Mouse (Mus musculus) embryonic facial prominence, embryonic 13.5 days (tissue): ENCODE measurements at regions not wholly inside any gene's neighbourhood (a gene's known extent, or its start where the extent isn't known, plus 50 kb on each side); places are given as distances from the start of the nearest gene placed in this dataset.

Experiments
- ATAC-seq: fragments of 200-750 bp; cut with Nextera tagmentation; 2 replicates; pipeline ENCODE4 v1.8.0; 2017; ENCODE audit warnings: low read depth; ENCODE audit not compliant: insufficient number of reproducible peaks, insufficient read depth, low FRiP score, low TSS enrichment
- H3K27ac ChIP-seq: fragments of 300-500 bp; sonication (generic); 2 replicates; pipeline ENCODE4 v1.5.1; 2015; ENCODE audit warnings: moderate library complexity, mild to moderate bottlenecking, inconsistent platforms
- H3K27me3 ChIP-seq: fragments of 300-500 bp; sonication (generic); 2 replicates; pipeline ENCODE4 v1.6.1; 2015; ENCODE audit warnings: mild to moderate bottlenecking, inconsistent platforms
- H3K36me3 ChIP-seq: fragments of 300-500 bp; sonication (generic); 2 replicates; pipeline ENCODE4 v1.6.1; 2015; ENCODE audit warnings: mild to moderate bottlenecking, inconsistent platforms
- H3K4me1 ChIP-seq: fragments of 300-500 bp; sonication (generic); 2 replicates; pipeline ENCODE4 v1.6.1; 2015; ENCODE audit warnings: inconsistent platforms
- H3K4me2 ChIP-seq: fragments of 300-500 bp; sonication (generic); 2 replicates; pipeline ENCODE4 v1.6.1; 2015; ENCODE audit warnings: moderate library complexity, mild to moderate bottlenecking, inconsistent platforms
- H3K4me3 ChIP-seq: fragments of 300-500 bp; sonication (generic); 2 replicates; pipeline ENCODE4 v1.5.1; 2015; ENCODE audit warnings: mild to moderate bottlenecking, inconsistent platforms
- H3K9ac ChIP-seq: fragments of 300-500 bp; sonication (generic); 2 replicates; pipeline ENCODE4 v1.6.1; 2015; ENCODE audit warnings: mild to moderate bottlenecking, inconsistent platforms
- H3K9me3 ChIP-seq: fragments of 300-500 bp; sonication (generic); 2 replicates; pipeline ENCODE4 v1.6.1; 2016; ENCODE audit warnings: inconsistent platforms
- WGBS: fragments of 180-500 bp; shearing (Covaris S2); methylation state at CpG from one replicate; pipeline ENCODE4 v1.1.7; 2015; ENCODE audit warnings: mixed read lengths; 5-methylcytosine and 5-hydroxymethylcytosine counted together

DNA sequence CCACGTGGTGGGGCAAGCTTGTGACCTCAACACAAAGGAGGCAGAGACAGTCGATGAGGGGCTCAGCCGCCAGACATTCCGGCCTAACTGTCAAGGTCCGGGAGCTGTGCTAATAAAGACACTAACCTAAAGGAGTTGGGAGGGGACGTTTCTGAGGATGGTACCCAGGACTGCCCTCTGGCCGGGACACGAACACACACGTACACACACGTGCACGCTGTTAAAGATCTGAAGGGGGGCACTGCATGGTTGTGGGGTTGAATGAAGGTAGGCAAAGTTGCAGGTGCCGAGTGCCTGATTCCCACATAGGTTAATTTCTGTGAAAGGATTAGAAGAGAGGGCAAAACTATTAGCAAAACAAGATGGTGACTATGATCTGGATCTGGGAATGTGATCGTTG, 65.4 kb upstream of the Mitf start:
- no peak for ATAC-seq
- H3K27ac ChIP-seq: no peak overlapping the region
- peaks cover 7% of the 10 kb centered on the region for H3K4me1 ChIP-seq
- H3K27me3 ChIP-seq: peaks cover 13% of the 10 kb centered on the region; the same call in 1 of the 2 replicates
- H3K4me2 ChIP-seq: no peak overlapping the region
- H3K36me3 ChIP-seq: no peaks in the 10 kb centered on the region
- no peak overlapping the region for H3K4me3 ChIP-seq
- WGBS: 49% methylated on average over 13 of the region's 13 CpGs
- H3K9ac ChIP-seq: no peak overlapping the region
- no peaks in the 10 kb centered on the region for H3K9me3 ChIP-seq

GRCm38 (mm10) chr6:97740851-97741201, 66.0 kb upstream of the Mitf start:
- no peak for ATAC-seq
- Histone ChIP-seq H3K36me3 (no peaks in the 10 kb centered on the region), H3K4me3 (no peak overlapping the region), H3K4me2 (peak overlapping the region; percentile 43), H3K4me1 (peaks cover 7% of the 10 kb centered on the region), H3K9ac (0 out of 2 replicates have a peak overlapping the region, but pooled peaks have one; percentile 41), H3K27me3 (peaks cover 13% of the 10 kb centered on the region; the same call in 1 of the 2 replicates), H3K9me3 (no peaks in the 10 kb centered on the region), H3K27ac (no peak overlapping the region)
- 19% methylated on average over 11 of the region's 11 CpGs for WGBS

- no peak overlapping the region for H3K4me3 ChIP-seq
- peak overlapping the region; percentile 43 for H3K4me2 ChIP-seq
- no peak overlapping the region for H3K27ac ChIP-seq
- H3K27me3 ChIP-seq: peaks cover 13% of the 10 kb centered on the region; the same call in 1 of the 2 replicates
- WGBS: 5% methylated on average over 13 of the region's 13 CpGs
- H3K4me1 ChIP-seq: peaks cover 7% of the 10 kb centered on the region
- H3K36me3 ChIP-seq: no peaks in the 10 kb centered on the region
- 0 out of 2 replicates have a peak overlapping the region, but pooled peaks have one; percentile 41 for H3K9ac ChIP-seq
- ATAC-seq: no peak
- no peaks in the 10 kb centered on the region for H3K9me3 ChIP-seq
Observed at GRCm38 (mm10) chr6:97740107-97740850, 66.6 kb upstream of the Mitf start.

GRCm38 (mm10) chr6:97738846-97739245, 68.0 kb upstream of the Mitf start:
- H3K27ac ChIP-seq: no peak overlapping the region
- ATAC-seq: no peak
- no peak overlapping the region for H3K9ac ChIP-seq
- H3K27me3 ChIP-seq: peaks cover 13% of the 10 kb centered on the region; the same call in 1 of the 2 replicates
- WGBS: 70% methylated on average over 4 of the region's 4 CpGs
- H3K36me3 ChIP-seq: no peaks in the 10 kb centered on the region
- no peak overlapping the region for H3K4me2 ChIP-seq
- no peaks in the 10 kb centered on the region for H3K9me3 ChIP-seq
- peaks cover 7% of the 10 kb centered on the region for H3K4me1 ChIP-seq
- H3K4me3 ChIP-seq: no peak overlapping the region

DNA sequence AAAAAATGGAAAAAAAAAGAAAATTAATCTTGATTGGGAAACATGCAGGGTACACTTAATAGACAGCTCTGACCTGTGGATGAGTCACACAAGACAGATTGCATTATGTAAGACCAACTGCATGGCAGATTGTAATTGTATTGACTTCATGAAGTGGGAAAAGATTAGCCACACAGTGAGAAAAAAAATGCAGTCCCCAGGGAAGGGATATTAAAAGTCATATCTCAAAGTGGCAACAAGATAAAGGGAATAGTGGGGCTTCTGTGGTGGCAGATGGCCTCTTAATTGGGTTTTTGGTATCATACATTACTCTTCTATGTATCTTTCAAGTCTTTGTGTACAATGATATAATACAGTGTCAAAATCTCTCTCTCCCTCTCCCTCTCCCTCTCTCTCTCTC, 76.0 kb upstream of the Mitf start:
- no peak overlapping the region for H3K4me2 ChIP-seq
- H3K9ac ChIP-seq: no peak overlapping the region
- no peaks in the 10 kb centered on the region for H3K36me3 ChIP-seq
- no peaks in the 10 kb centered on the region for H3K27me3 ChIP-seq
- ATAC-seq: no peak
- H3K27ac ChIP-seq: no peak overlapping the region
- no peaks in the 10 kb centered on the region for H3K4me1 ChIP-seq
- no peaks in the 10 kb centered on the region for H3K9me3 ChIP-seq
- H3K4me3 ChIP-seq: no peak overlapping the region

- WGBS: 40% methylated on average over 6 of the region's 6 CpGs
- Histone ChIP-seq H3K27me3 (no peaks in the 10 kb centered on the region), H3K4me1 (no peaks in the 10 kb centered on the region; the same call in 1 of the 2 replicates), H3K9ac (no peak overlapping the region), H3K9me3 (no peaks in the 10 kb centered on the region), H3K36me3 (no peaks in the 10 kb centered on the region), H3K4me2 (no peak overlapping the region), H3K4me3 (no peak overlapping the region), H3K27ac (no peak overlapping the region)
- no peak for ATAC-seq
Observed at GRCm38 (mm10) chr6:97718184-97718910, 88.5 kb upstream of the Mitf start.

- Histone ChIP-seq H3K27me3 (no peaks in the 10 kb centered on the region), H3K4me2 (no peak overlapping the region), H3K9me3 (no peaks in the 10 kb centered on the region), H3K27ac (no peak overlapping the region), H3K4me3 (no peak overlapping the region), H3K36me3 (no peaks in the 10 kb centered on the region), H3K4me1 (no peaks in the 10 kb centered on the region), H3K9ac (no peak overlapping the region)
- no peak for ATAC-seq
- WGBS: 77% methylated on average over 2 of the region's 2 CpGs
Observed at GRCm38 (mm10) chr6:97707401-97707800, 90.1 kb upstream of the Frmd4b start.

DNA sequence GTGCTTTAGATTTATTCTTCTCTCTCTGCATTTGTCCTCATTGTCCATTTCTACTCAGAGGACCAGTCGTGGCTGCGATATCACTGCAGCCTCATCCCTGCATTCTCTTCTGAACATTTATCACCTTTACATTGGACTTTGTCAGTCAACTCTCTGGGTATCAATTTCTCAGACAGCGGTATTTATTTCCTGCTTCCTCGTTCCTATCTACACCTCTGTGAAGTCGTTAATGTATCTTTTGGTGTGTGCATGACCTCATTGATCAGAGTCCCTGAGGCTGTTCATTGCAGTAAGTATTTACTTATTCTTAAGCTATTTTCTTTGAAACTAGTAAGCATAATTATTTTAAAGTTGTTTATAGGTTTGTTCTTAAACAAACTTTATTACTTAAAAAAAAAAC, 87.0 kb upstream of the Frmd4b start:
- no peak overlapping the region for H3K9ac ChIP-seq
- no peak overlapping the region for H3K4me3 ChIP-seq
- H3K36me3 ChIP-seq: no peaks in the 10 kb centered on the region
- no peaks in the 10 kb centered on the region for H3K27me3 ChIP-seq
- no peak overlapping the region for H3K27ac ChIP-seq
- 77% methylated on average over 5 of the region's 5 CpGs for WGBS
- no peak overlapping the region for H3K4me2 ChIP-seq
- no peak for ATAC-seq
- no peaks in the 10 kb centered on the region for H3K4me1 ChIP-seq
- H3K9me3 ChIP-seq: no peaks in the 10 kb centered on the region

DNA sequence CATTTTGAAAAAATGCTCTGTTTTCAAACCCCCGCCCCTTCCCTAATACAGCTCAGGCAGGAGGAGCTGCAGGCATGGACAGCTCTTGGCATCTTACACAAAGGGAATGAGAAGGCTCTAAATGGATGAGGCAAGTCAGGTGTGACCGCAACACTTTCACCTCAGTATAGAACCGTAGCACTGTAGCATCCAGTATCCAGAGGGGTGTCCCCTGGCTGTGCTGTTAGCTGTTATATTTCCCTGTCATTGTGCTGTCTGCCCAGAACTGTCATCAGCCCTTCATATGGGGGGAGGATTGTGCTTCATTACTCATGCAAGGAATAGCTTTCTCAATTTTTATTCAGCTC, 82.4 kb upstream of the Frmd4b start:
- Histone ChIP-seq H3K4me1 (no peaks in the 10 kb centered on the region), H3K4me3 (no peak overlapping the region), H3K27me3 (no peaks in the 10 kb centered on the region), H3K36me3 (no peaks in the 10 kb centered on the region), H3K4me2 (no peak overlapping the region), H3K27ac (no peak overlapping the region), H3K9me3 (no peaks in the 10 kb centered on the region), H3K9ac (no peak overlapping the region)
- WGBS: 89% methylated on average over 3 of the region's 3 CpGs
- no peak for ATAC-seq

DNA sequence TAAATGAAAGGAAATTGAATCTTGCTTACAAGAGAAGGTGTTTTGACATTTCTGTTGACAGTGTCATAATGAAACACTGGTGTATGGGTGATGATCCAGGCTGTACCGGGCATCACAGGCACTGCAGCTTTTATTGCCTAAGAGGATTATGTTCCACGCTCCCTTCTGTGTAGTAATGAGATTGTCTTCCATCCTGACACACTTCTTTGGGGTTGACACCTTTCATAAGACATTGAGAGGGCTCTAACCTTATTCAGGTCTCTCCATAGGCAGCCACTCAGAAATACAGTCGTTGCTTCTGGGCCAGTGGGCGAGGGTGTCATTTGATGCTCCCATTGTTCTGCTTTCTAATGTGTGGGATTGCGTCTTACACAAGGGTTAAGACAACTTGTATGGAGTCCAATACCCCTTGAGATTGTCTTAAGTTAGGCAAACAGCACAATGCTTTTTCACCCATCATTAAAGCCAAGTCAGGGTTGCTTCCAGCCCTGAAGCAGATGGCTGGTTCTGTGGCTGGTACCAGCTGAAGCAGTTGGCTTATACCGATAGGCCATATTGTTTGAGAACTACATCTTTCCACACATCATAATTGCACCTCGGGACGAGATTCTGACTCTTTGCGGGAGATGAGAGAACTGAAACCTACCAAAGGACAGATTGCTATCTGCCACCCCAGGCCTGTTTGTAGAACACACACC, 81.9 kb upstream of the Frmd4b start:
- H3K9me3 ChIP-seq: no peaks in the 10 kb centered on the region
- H3K4me3 ChIP-seq: no peak overlapping the region
- H3K27me3 ChIP-seq: no peaks in the 10 kb centered on the region
- H3K4me2 ChIP-seq: no peak overlapping the region
- no peaks in the 10 kb centered on the region for H3K4me1 ChIP-seq
- no peaks in the 10 kb centered on the region for H3K36me3 ChIP-seq
- no peak overlapping the region for H3K9ac ChIP-seq
- WGBS: 74% methylated on average over 9 of the region's 9 CpGs
- H3K27ac ChIP-seq: no peak overlapping the region
- ATAC-seq: no peak

DNA sequence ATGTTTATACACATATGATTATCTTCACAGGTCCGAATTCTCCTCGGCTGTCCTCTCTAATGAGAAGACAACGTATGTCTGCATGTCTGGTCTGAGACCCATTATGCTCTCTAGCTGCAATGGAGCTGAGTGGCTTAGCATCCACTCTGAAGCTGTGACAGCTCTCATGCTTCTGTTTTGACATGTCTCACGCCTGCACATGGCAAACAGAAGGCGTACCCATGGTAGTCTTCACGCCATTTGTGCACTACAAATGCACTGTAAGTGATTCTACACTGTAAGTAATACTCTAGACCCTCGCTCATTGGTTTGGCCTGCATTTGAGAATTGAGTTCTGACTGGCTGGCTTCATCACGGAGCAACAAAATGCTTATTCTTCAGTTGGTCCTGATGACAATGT, 75.9 kb upstream of the Frmd4b start:
- no peak for ATAC-seq
- no peak overlapping the region for H3K9ac ChIP-seq
- no peak overlapping the region for H3K27ac ChIP-seq
- WGBS: 79% methylated on average over 8 of the region's 8 CpGs
- H3K4me1 ChIP-seq: no peaks in the 10 kb centered on the region
- no peaks in the 10 kb centered on the region for H3K9me3 ChIP-seq
- no peak overlapping the region for H3K4me2 ChIP-seq
- H3K36me3 ChIP-seq: no peaks in the 10 kb centered on the region
- no peak overlapping the region for H3K4me3 ChIP-seq
- no peaks in the 10 kb centered on the region for H3K27me3 ChIP-seq

- H3K9me3 ChIP-seq: no peaks in the 10 kb centered on the region
- H3K27me3 ChIP-seq: no peaks in the 10 kb centered on the region
- H3K4me1 ChIP-seq: no peaks in the 10 kb centered on the region
- H3K4me3 ChIP-seq: no peak overlapping the region
- H3K36me3 ChIP-seq: no peaks in the 10 kb centered on the region
- WGBS: 77% methylated on average over 3 of the region's 3 CpGs
- no peak overlapping the region for H3K4me2 ChIP-seq
- H3K9ac ChIP-seq: no peak overlapping the region
- no peak overlapping the region for H3K27ac ChIP-seq
- no peak for ATAC-seq
Observed at GRCm38 (mm10) chr6:97691136-97691535, 73.8 kb upstream of the Frmd4b start.
